Mouse (Mus musculus): Measurements from ENCODE around the gene Guca1a.
"Not testable (repeated sequence)": the region's sequence is repeated elsewhere in the genome, so short reads cannot be mapped to it uniquely, and the experiment has no call there.

Guca1a gene

DNA sequence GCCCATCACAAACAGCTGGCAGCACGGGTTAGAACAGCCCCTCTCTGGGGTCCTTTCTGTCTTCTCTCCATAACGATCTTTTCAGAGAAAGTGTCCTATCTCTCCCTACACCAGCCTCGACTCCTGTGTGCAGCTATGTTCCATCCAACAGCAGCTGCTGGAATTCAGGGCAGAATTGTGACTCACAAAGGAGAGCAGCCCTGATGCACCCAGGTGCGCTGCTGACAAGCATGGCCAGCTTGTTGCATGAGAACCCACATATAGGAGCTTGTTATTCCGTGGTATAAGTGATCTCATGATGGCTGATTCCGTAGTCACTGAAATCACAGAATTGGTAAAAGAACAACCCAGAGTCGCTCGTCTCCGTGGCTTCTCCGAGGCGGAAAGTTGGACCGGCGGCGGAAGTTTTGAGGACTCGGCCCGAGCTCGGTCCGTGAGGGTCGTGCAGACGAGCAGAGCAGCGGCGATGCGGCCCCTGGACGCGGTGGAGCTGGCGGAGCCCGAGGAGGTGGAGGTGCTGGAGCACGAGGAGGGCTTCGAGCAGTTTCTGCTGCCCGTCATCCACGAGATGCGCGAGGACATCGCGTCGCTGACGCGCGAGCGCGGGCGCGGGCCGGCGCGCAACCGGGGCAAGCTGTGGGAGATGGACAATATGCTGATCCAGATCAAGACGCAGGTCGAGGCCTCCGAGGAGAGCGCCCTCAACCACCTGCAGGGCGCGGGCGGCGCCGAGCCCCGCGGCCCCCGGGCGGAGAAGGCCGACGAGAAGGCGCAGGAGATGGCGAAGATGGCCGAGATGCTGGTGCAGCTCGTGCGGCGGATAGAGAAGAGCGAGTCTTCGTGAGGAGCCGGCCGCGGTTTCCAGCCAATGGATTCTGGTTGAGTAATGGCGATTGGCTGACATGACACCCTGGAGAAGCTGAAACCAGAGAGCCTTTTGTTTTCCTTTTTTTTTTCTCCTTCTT lies 9.8 kb upstream of the Guca1a start:
- DNase-seq: not testable (repeated sequence)

DNA sequence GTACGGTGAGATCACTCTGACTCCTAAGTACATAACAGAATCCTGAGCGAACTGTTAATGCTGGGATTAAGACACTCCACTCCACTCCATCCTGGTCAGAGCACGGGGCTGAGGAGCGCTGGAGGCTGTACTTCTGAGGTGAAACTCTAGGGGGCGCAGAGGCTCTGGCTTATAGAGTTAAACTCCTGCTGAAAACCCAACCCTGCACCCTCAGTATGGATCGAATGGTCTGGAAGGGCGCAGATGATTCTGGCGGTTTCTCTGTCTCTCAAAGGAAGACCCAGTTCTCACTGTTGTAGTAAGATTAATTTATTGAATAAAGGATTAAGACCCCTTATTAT lies 8.1 kb upstream of the Guca1a start:
- DNase-seq: peak; percentile 45

DNA sequence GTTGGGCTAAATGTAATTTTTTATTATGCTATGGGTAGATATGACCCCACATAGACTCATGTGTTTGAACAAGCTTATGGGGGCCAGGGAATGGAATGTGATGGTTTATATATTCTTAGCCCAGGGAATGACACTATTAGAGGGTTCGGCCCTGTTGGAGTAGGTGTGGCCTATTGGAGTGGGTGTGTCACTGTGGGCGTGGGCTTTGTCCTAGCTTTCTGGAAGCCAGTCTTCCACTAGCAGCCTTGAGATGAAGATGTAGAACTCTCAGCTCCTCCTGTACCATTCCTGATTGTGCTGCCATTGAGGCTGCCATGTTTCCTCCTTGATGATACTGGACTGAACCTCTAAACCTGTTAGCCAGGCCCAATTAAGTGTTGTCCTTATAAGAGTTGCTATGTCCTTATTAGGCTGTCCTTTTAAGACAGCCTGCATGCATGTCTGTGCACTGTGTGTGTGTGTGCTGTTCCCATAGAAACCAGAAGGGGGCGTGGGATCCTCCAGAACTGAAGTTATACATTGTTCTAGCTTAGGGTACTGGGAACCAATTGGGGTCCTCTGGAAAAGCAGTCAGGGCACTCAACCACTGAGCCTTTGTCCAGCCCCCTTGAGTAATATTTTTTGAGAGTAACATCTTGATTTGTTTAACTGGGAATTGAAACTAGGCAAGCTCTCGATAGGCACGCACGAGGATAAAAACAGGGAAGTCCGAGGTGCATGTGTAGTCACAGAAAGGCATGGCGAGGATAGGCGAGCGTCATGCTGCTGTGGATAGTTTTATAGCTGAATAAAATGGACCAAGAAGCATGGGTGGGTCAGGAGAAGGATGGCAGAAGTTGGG lies 7.6 kb upstream of the Guca1a start:
- DNase-seq: no peak

DNA sequence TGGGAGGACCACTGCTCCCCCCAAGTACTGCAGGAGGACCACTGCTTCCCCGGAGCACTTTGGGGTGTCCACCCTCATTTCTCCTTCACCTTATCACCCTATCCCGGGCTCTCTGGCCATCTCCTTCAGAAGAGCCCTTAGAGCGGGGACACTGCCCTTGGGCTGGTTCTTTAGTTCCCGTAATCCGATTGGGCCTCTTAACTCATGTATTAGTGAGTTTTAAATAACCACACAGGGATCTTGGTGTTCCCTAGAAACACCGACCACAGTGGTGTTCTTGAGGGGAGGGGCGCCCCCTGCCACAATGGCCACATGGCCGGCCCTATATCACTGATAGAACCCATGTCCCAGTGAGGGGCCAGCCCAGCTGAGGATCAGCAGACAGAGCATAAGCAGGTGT lies 1.3 kb downstream of the Guca1a start:
- no peak for DNase-seq

DNA sequence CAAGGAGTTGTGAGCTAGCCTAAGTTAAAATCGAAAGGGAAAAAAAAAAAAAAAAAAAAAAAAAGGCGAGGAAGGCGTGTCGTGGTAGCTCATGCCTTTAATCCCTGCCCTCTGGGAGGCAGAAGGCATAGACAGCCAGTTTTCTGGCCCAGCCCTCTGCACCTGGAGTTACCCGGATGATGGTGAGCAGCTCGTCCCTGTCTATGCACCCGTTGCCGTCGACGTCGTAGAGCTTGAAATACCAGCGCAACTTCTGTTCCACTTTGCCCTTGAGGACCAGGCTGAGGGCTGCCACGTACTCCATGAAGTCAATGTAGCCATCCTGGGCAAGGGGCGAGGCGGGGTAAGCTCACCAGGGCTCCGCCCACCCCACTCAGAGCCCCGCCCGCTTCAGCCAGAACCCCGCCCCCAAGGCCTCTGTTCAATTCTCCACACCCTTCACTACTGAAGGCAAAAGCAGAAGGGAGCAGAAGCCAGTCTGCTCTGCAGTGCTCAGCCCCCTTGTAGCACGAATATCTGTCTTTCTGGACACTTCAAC lies 4.9 kb downstream of the Guca1a start:
- DNase-seq: no peak

DNA sequence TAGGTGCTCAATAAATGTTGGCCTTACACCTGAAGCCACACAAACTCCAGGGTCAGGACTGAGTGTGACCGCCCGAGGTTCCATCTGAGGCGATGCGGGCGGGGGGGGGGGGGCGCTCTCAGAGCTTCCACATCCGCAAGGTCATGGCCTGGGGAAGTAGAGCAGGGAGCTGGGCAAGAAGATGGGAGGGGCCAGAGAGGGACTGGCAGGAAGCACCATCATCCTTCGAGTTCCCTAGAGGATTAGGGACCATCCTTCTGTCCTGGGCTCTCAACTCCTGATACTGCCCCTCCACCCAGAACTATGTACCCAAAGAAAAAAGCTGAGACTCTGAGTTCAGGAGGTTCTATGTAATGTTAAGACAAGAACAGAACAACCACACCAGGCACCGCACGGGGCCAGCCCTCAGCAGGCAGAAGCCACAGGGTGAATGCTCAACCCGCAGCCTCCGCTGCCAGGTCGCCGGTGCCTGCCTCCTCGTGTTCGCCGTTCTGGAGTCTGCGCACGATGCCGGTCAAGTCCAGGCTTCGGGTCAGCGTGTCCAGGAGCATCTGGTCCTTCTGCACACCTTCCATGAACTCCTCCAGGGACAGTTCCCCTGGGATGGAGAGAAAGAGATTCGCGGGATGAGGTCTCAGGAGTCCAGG lies 6.0 kb downstream of the Guca1a start:
- no peak for DNase-seq

DNA sequence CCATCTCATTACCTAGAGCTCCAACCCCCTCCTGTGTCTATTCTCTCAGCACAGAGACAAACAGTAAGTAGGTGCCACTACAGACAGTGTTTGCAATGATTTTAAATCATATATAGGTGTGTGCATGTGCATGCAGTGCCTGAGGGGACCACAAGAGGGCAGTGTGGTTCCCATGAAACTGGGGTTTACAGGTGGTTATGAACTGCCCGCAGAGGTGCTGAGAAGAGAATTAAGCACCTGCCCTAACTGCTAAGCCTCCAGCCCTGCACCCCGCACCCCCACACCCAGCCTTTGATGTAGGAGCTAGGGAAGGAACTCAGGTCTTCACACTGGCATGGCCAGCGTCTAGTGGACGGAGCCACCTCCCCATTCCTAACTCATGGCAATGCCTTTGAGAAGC lies 13.7 kb downstream of the Guca1a start:
- DNase-seq: no peak

DNA sequence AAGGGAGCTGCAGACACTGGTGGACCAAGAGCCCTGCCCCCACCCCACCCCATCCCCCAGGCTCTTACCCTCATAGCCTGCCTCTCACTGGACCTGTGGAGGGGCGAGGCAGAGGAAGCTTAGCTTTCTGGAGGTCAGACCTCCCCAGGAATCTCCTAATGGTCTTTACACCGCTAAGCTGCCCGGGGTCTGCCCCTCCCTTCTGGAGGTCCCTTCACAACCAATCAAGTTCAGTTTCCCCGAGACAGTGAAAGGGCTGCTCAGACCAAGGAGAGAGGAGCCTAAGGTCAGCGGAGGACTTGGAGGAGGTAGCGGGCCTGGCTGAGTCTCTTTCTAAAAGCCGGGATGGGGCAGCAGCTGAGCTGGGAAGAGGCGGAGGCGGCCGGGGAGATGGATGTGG lies 15.2 kb downstream of the Guca1a start, which contains the start of gene Guca1b:
Gene Guca1b, plus strand, starts transcription at position 249 of the 400 bp plus-strand sequence.
- no peak for DNase-seq

DNA sequence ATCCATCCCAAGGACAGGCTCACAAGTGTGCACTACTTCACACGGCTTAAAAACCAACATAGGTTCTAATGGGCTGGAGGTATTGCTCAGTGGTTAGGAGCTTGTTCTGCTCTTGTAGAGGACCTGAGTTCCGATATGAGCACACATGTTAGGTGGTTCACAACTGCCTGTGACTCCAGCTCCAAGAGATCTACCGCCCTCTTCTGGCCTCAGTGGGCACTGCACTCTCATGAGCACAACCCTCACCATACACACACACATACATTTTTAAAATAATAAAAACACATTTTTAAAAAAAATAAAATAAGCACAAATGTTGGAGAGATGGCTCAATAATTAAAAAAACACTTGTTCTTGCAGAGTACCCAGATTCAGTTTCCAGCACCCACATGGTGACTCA lies 16.3 kb downstream of the Guca1a start:
- DNase-seq: no peak

DNA sequence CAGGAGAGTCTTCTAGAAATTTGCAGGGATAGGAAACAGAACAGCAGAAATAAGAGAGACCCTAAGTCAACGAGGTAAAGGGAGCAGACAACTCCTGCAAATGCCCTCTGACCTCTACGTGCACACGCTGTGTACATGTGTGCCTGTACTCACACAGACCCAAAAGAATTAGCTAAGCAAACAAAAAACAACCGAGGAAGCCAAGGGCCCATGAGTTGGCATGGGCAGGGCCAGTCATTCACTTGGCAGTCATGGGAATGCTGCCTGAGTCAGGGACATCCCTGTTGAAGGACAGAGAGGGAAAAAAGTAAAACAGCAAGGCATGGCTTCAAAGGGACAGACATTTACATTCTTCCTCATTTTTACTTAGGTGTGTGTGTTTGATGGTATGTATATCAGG lies 17.1 kb downstream of the Guca1a start:
- no peak for DNase-seq

DNA sequence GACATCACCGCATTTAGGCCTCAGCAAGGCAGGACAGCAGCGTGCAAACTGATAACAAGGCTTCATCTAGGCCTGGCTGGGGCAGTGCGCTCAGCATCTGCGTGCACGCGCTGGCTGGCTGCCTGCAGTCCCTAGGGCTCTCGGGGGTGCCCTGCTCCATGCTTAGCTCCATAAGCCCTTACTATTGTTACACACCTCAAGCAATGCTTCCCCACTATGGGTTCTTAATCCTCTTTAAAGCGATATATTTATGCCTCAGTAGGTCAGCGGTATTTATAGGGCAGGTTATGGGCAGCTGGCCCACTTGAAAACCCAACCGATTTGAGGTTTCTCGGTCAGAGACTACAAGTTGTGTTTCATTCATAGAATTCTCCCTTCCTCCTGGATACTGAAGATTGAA lies 18.5 kb downstream of the Guca1a start:
- no peak for DNase-seq

DNA sequence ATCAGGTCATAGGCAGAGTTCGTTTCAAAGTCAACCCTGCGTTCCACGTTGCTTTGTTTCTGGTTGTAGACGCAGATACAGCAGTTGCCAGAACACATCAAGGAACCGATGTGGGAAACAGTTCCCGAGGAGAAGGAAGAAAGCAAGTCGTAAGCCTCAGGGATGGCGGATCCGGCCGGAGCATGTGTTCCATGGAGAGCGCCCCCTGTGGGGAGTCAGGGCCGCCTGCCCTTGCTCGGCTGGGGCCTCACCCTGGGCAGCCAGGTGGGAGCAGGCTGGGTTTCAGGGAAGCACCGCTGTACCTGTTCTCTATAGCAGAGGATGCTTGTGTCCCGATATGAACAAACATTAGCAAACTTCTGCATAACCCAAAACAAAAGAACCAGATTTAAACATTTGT lies 22.3 kb downstream of the Guca1a start:
- DNase-seq: no peak

DNA sequence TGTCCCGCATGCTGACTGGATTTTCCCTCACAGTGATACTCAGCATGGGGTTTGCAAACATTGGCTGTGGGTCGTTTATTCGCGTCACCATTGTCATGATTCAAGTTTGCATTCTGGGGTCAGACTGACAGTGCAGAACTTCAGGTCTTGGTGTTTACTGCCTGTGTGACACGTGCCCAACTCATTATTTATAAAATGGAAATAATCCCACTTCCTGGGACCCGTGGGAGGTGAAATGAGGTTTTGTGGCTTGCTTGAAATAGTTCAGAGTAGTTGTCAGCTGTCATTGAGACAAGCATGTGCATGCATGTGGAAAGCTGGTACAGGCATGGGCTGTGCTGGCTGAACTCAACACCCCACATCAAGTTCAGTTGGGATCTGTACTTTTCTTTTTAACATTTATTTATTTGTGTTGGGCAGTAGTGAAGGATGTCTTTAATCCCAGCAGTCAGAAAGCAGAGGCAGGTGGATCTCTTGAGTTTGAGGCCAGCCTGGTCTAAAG lies 23.6 kb downstream of the Guca1a start:
- DNase-seq: no peak

DNA sequence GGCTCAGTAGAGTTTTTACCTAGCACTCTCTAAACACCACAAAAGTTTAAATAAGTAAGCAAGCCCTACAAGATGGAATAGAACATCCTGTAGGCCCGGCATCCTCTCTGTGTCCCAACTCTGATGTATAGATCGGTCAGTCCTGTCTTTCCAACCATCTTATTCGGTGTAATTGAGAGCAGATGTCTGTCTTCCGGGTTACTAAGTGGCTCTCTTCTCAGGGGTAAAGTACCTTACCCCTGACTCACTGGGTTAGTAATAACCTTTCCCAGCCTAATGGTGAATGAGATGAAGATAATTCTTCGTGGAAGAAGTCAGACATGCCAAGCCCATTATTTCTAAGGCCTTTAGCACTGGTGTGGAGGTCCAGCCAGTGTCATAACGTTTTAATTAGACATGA lies 26.4 kb downstream of the Guca1a start:
- no peak for DNase-seq

DNA sequence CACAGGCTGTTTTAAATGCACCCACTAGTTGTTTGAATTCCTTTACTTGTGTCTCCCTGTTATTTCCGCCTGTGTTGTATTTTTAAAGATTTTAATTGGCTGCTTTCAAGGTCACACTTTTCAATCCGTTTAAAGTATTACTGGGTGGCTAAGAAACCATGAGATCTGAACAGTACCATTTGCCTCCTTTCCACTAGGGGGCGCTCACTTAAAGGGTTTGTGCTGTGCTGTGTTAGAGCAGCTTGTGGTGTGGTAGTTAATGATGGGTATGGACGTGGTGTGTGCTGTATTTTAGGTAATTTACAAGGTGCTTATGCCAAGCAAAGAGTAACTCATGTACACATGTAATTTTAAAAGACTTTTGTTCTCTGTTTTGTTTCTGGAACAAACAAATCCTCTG lies 28.9 kb downstream of the Guca1a start:
- DNase-seq: peak; percentile 70

DNA sequence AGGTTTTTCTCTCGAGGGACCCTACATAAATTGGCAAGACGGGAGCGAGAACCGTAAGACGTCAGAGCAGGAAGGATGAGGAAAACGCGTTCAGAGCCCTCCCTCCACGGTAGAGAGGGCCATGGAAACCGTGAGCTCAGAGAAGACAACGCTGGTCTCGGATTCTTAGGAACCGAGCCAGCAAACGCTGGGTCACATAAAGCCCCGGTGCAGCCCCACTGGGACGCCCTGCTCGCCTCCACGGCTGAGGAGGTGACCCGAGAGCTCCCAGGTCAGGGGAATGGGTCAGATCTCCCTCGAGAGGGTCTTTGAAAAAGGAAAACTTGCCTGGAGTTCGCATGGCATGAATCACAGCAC lies 31.3 kb downstream of the Guca1a start:
- no peak for DNase-seq

DNA sequence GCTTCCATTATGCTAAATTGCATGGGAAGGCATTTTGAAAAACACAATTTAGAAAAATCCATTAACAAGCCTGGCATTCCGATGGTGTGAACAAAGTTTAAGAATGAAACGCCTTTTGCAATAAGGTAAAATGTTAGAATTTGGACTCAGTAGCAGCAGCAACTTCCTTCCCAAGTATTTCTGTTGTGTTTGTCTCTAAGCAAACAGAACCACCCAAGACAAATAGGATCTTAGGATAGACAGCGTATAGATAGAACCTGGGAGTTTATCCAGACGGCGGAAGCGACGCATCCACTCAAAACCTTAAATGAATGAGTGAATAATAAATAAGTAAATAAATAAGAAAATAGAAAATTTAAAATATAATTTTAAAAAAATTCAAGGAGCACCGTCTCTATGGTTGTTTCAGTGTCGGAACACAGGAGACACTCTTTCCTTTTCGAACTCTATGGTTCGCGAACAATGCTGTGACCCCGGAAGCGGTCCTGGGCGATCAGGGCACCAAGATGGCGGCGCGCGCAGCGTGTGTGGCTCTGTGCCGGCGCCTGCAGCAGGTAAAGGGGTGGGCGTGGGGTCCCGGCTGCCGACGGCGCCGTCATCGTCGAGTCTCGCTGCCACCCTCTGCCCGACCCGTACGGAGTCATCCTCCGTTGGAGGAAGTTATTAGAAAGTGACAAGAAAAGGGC lies 31.8 kb downstream of the Guca1a start, which contains the start of gene Mrps10:
Gene Mrps10, plus strand, starts transcription at position 487 of the 686 bp plus-strand sequence.
- peak; percentile 92 for DNase-seq

DNA sequence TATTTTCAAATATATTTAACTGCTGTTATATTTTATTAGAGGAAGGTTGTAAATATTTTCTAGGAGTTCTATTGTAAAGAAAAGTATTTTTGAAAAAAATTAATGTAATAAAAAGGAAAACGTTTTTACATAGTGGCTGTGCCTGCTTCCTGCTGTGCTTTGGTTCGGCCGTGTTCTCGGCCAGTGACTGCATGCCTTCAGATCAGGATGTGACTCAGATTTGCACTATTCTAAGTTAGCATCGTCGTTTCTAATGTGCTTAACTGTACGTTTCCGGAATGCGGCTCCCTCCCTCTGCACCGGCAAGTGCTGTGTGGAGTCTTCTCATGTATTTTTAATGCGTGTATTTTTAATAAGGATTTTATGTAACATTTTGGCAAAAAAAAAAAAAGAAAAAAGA lies 39.0 kb downstream of the Guca1a start:
- DNase-seq: no peak

DNA sequence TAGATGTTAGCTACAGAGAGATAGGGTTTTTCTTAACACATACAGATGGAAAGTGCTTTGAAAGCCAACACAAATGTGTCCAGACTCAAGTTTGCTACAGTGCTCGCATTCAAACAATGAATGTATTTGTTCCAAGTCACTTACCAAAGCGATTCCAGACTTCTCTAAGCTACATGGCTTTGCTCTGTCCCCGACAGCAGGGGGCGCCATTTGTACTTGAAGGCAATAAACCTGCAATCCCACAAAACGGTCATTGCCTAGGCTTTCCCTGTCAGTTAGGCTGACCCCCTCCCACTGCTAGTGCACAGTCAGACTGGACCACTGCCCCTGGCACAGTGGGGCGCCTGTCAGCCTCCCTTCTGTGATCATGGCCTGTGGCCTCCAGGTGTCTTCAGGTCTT lies 40.4 kb downstream of the Guca1a start:
- no peak for DNase-seq

DNA sequence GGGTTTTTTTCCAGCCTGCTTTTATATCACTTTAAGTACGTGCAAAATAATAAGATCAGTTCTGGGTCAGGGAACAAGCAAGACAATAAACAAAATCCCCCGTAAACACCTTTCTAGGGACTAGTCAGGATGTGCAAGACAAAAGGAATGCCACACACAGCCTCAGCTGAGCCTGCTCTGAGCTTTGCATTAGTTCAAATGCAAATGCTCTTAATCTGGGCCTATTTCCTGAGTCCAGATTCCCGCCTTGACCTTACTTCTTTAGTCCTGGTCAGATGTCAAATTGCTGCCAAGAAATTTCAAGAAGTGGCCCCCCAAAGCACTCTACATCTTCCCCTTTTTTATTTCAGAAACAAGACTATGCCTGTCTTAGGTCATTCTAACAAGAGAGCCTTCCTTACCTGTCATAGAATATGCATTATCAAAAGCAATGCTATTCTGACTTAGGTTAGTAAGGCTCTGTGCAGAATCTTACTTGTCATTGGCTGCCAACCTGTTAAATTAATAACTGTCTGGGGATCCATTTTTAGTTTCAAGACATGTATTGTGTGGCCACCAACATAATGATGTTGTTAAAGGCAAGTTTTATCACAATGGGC lies 50.6 kb downstream of the Guca1a start:
- no peak for DNase-seq

Measured in cerebellum, adult 9-10 months (tissue).